Mouse (Mus musculus): ENCODE data around the gene Hist1h2bg.

- TF ChIP-seq POLR2A (IDR thresholded peaks at IDR 0.05; ENCODE audit: borderline replicate concordance, extremely low read depth, insufficient read depth, insufficient read length, poor library complexity, severe bottlenecking) (no peak), CTCF (IDR thresholded peaks at IDR 0.05; ENCODE audit: borderline replicate concordance, extremely low read depth, insufficient read depth, insufficient read length) (no peak)
Measured at GRCm38 (mm10) chr13:23550761-23551145, 20.4 kb upstream of the Hist1h2bg start.

Measured in brain, embryonic 14.5 days (tissue).